Mouse (Mus musculus) limb, embryonic 13.5 days (tissue): ENCODE measurements around the gene Fus. TPM values are rescaled to one million over a fixed set of nuclear protein-coding genes. Genes with fewer than 3 reads are reported as not detected.

ENCODE experiments used
- ATAC-seq: fragments of 200-750 bp; cut with Nextera tagmentation; 2 replicates; pipeline ENCODE4 v1.8.0; 2017; ENCODE audit warnings: low read depth, moderate number of reproducible peaks, moderate TSS enrichment; ENCODE audit not compliant: low FRiP score
- H3K27ac ChIP-seq: fragments of 300-500 bp; sonication (generic); 2 replicates; pipeline ENCODE4 v1.5.1; 2015; ENCODE audit warnings: inconsistent platforms, mild to moderate bottlenecking, moderate library complexity
- H3K27me3 ChIP-seq: fragments of 300-500 bp; sonication (generic); 2 replicates; pipeline ENCODE4 v1.6.1; 2015; ENCODE audit warnings: mild to moderate bottlenecking, inconsistent platforms
- H3K36me3 ChIP-seq: fragments of 300-500 bp; sonication (generic); 2 replicates; pipeline ENCODE4 v1.6.1; 2015; ENCODE audit warnings: inconsistent platforms, mild to moderate bottlenecking, moderate library complexity
- H3K4me1 ChIP-seq: fragments of 300-500 bp; sonication (generic); 2 replicates; pipeline ENCODE4 v1.6.1; 2015; ENCODE audit warnings: inconsistent platforms
- H3K4me2 ChIP-seq: fragments of 300-500 bp; sonication (generic); replicated peaks from 2 replicates; pipeline ENCODE4 v1.6.1; 2015; ENCODE audit warnings: inconsistent platforms, mild to moderate bottlenecking, moderate library complexity
- H3K4me3 ChIP-seq: fragments of 300-500 bp; sonication (generic); 2 replicates; pipeline ENCODE4 v1.5.1; 2015; ENCODE audit warnings: moderate library complexity, mild to moderate bottlenecking, inconsistent platforms
- H3K9ac ChIP-seq: fragments of 300-500 bp; sonication (generic); 2 replicates; pipeline ENCODE4 v1.6.1; 2015; ENCODE audit warnings: mild to moderate bottlenecking, inconsistent platforms
- H3K9me3 ChIP-seq: fragments of 300-500 bp; sonication (generic); 2 replicates; pipeline ENCODE4 v1.6.1; 2016; ENCODE audit warnings: inconsistent platforms
- WGBS: fragments of 180-500 bp; shearing (Covaris S2); methylation state at CpG from one replicate; pipeline ENCODE4 v1.1.7; 2015; 5-methylcytosine and 5-hydroxymethylcytosine counted together
- polyA plus RNA-seq: library from polyadenylated mRNA; unstranded; fragments of >200 nt; fragmentation: Nextera tagmentation; extraction: Ambion mirVana; gene quantifications from 2 replicates; pipeline ENCODE4 v1.2.1, GENCODE M21; 2015

Fus gene
- polyA plus RNA-seq, 1 experiment from 2014 or later, result 542 TPM

- H3K36me3 ChIP-seq, result no peaks in the 10 kb centered on the region
- no peak overlapping the region for H3K9ac ChIP-seq
- no peaks in the 10 kb centered on the region for H3K9me3 ChIP-seq
- H3K4me2 ChIP-seq, result no peak overlapping the region
- no peak for ATAC-seq
- H3K4me3 ChIP-seq, result no peak overlapping the region
- 59% methylated on average over 5 of the region's 5 CpGs for WGBS
- H3K4me1 ChIP-seq, result no peaks in the 10 kb centered on the region
- no peaks in the 10 kb centered on the region for H3K27me3 ChIP-seq
- H3K27ac ChIP-seq, result no peak overlapping the region
Observed at GRCm38 (mm10) chr7:127959364-127959763, 7.9 kb upstream of the Fus start.

DNA sequence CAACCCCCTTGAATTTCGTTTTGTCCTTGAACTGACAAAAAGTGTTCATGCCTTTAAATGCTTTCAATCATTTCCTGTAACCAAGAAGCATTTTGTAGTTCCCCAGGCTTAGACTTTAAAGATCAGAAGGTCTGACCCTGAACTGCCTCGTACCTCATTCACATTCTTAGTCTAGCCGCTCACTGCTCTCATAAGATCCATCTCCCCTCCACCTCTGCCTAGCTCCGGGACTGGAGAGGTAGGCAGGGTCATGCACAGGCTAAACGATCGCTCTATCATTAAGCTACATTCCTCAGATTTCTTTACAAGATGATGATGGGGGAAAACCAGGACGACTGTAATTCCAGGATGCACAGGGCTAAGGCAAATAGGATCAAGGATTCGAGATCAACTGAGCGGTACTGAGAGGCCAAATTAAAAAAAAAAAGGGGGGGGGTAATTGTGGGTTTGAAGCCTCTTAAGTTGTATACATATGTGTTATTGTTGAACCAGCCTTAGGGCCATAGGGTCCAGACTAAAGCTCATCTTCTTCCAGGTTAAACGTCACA lies 812 bp upstream of the Fus start:
- H3K9me3 ChIP-seq, result no peaks in the 10 kb centered on the region
- 8% methylated on average over 10 of the region's 10 CpGs for WGBS
- peak overlapping the region; percentile 67 for H3K4me2 ChIP-seq
- H3K4me1 ChIP-seq, result peaks cover 24% of the 10 kb centered on the region
- H3K4me3 ChIP-seq, result peak overlapping the region; percentile 93
- ATAC-seq, result no peak
- H3K9ac ChIP-seq, result peak overlapping the region; percentile 97
- peak overlapping the region; percentile 96 for H3K27ac ChIP-seq
- H3K27me3 ChIP-seq, result no peaks in the 10 kb centered on the region
- peaks cover 21% of the 10 kb centered on the region for H3K36me3 ChIP-seq

DNA sequence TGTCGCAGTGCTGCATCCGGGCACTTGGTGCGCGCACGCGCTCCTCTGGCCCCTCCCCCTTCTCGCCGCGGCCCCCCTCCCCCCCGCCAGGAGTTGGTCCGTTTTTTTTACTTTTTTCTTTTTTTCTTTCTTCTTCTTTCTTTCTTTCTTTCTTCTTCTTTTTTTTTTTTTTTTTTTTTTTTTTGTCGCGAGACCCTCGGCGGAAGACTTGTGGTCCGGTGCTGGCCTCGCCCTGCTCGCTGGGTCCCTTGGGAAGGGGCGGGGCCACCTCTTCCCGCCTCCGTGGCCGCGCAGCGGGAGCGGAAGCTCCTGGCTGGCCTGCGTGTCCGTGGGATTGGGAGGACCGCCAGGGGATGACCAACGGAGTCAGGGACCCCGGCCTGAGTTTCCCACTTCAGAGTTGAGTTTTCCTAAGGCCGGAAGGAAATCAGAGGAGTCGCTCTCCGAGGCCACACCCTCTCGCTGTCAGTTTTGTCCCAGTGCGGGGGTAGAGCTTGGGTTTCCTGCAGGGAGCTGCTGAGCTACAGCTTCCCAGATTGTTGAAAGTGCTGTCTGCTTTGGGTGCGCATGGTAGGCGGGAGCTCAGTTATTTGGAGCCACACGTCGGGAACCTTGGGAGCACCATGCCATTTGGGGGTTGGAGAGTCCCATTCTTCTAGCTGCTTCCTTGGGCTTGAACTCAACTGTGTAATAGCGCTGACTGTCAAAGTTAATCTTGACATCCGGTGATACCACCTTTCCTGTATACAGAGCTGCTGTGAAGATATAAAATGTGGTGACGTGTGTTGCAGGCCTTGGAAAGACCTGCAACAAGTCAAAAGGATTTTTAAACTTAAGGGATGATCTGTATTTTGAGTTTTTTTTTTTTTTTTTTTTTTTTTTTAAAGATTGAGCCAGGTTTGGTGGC lies 918 bp downstream of the Fus start:
- Histone ChIP-seq H3K9me3 (no peaks in the 10 kb centered on the region), H3K4me3 (peak overlapping the region; percentile 93), H3K4me2 (peak overlapping the region; percentile 92), H3K27me3 (no peaks in the 10 kb centered on the region), H3K27ac (peak overlapping the region; percentile 96), H3K36me3 (peaks cover 39% of the 10 kb centered on the region), H3K9ac (peak overlapping the region; percentile 97), H3K4me1 (peaks cover 26% of the 10 kb centered on the region)
- peak; percentile 26; the same call in 1 of the 2 replicates for ATAC-seq
- WGBS, result under 1% methylated on average over 40 of the region's 42 CpGs

DNA sequence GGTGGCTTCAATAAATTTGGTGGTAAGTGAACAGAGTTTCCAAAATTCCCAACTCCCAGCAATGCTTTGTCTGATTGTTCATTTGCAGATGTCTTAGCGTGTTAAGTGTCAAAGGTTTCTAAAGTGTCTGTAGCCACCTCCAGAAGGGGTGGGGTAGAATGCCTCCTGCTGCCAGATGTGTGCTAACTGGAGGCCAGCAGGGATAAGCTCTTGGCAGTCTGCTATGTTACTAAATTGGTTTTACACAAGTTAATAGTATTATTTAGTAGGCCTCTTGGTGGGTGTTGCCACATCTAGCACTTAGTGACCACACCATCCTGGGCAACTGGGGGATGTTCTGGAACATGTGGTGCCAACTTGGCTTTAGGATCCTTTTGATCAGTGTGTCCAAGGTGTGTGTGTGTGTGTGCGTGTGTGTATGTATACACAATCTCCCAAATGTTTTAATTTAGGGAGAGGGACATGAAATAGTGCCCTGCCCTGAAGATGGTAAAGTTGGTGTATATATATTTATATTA lies 7.2 kb downstream of the Fus start:
- Histone ChIP-seq H3K4me3 (no peak overlapping the region), H3K27ac (no peak overlapping the region), H3K4me2 (no peak overlapping the region), H3K27me3 (no peaks in the 10 kb centered on the region), H3K9ac (no peak overlapping the region), H3K36me3 (peaks cover 98% of the 10 kb centered on the region), H3K4me1 (peaks cover 11% of the 10 kb centered on the region), H3K9me3 (no peaks in the 10 kb centered on the region)
- 85% methylated on average over 2 of the region's 2 CpGs for WGBS
- no peak for ATAC-seq

DNA sequence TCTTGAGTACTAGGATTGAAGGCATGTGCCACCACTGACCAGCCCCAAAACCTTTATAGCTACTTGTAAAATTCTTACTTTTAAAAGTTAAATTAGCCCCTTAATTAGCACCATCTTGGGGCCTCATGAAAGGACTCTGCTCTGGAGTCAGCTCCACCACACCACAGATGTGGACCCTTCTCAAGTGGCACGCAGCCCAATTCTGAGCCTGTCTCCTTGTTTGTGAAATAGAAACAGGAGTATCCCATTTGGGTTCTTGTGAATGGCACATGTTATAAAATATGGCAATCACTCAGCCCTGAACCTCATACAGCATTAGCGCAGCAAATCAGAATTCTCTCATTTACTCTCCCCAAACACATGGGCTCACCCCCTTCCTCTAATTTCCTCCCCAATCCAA lies 11.6 kb downstream of the Fus start:
- Histone ChIP-seq H3K4me2 (no peak overlapping the region), H3K9ac (no peak overlapping the region), H3K4me1 (no peaks in the 10 kb centered on the region), H3K36me3 (peaks cover 98% of the 10 kb centered on the region), H3K27ac (no peak overlapping the region), H3K9me3 (no peaks in the 10 kb centered on the region), H3K27me3 (no peaks in the 10 kb centered on the region), H3K4me3 (no peak overlapping the region)
- ATAC-seq, result no peak
- 82% methylated on average over 2 of the region's 2 CpGs for WGBS

- Histone ChIP-seq H3K4me1 (no peaks in the 10 kb centered on the region), H3K4me2 (no peak overlapping the region), H3K27me3 (no peaks in the 10 kb centered on the region), H3K27ac (no peak overlapping the region), H3K9me3 (no peaks in the 10 kb centered on the region), H3K36me3 (peaks cover 97% of the 10 kb centered on the region), H3K9ac (no peak overlapping the region), H3K4me3 (no peak overlapping the region)
- 94% methylated on average over 3 of the region's 3 CpGs for WGBS
- no peak for ATAC-seq
Observed at GRCm38 (mm10) chr7:127980606-127981005, 13.3 kb downstream of the Fus start.

- no peak overlapping the region for H3K4me2 ChIP-seq
Observed at GRCm38 (mm10) chr7:127988904-127989303, 21.6 kb downstream of the Fus start.

DNA sequence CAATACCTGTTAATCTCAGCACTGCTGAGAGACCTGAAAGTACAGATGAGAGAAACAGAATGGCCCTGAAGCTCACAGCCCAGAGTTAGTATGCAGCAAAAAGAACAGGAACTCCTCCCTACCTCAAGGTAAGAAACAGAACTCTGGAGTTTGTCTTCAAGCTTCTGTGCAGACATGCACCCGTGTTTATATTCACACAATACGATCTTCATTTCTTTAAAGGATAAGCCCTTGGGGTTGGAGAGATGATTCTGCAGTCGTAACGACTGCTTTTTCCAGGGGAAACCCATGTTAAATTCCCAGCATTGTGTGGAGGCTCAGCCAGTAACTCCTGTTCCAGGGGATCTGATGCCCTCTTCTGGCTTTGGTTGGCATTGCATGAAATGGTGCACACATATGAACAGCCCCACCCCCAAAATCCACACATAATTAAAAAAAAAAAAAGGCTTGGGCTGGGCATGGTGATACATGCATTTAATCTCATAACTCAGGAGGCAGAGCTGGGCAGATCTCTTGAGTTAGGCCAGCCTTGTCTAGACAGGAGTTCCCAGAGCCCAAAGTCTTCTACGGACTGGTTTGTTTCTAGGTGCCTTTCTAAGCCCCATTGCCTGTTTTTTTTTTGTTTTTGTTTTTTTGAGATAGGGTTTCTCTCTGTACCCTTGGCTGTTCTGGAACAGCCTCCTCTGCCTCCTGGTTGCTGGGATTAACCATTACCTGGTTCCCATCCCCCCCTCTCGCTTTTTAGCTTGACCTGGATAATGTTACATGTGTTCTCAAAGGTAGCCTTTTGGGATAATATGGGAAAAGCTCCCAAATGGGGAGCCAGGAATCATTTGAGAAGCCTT lies 24.6 kb downstream of the Fus start:
- WGBS, result 48% methylated on average over 6 of the region's 6 CpGs
- Histone ChIP-seq H3K27me3 (no peaks in the 10 kb centered on the region), H3K4me2 (no peak overlapping the region), H3K4me3 (no peak overlapping the region), H3K9ac (no peak overlapping the region), H3K4me1 (peaks cover 13% of the 10 kb centered on the region), H3K9me3 (no peaks in the 10 kb centered on the region), H3K27ac (no peak overlapping the region), H3K36me3 (peaks cover 42% of the 10 kb centered on the region)
- peak; percentile 33; the same call in 1 of the 2 replicates for ATAC-seq

More at GRCm38 (mm10) chr7:127988904-127989303, 21.6 kb downstream of the Fus start:
- no peak for ATAC-seq
- H3K36me3 ChIP-seq, result peaks cover 71% of the 10 kb centered on the region
- H3K27ac ChIP-seq, result no peak overlapping the region
- WGBS, result 83% methylated on average over 1 of the region's 1 CpGs
- peaks cover 13% of the 10 kb centered on the region for H3K4me1 ChIP-seq
- H3K4me3 ChIP-seq, result no peak overlapping the region
- H3K9me3 ChIP-seq, result no peaks in the 10 kb centered on the region
- H3K9ac ChIP-seq, result no peak overlapping the region
- no peaks in the 10 kb centered on the region for H3K27me3 ChIP-seq

DNA sequence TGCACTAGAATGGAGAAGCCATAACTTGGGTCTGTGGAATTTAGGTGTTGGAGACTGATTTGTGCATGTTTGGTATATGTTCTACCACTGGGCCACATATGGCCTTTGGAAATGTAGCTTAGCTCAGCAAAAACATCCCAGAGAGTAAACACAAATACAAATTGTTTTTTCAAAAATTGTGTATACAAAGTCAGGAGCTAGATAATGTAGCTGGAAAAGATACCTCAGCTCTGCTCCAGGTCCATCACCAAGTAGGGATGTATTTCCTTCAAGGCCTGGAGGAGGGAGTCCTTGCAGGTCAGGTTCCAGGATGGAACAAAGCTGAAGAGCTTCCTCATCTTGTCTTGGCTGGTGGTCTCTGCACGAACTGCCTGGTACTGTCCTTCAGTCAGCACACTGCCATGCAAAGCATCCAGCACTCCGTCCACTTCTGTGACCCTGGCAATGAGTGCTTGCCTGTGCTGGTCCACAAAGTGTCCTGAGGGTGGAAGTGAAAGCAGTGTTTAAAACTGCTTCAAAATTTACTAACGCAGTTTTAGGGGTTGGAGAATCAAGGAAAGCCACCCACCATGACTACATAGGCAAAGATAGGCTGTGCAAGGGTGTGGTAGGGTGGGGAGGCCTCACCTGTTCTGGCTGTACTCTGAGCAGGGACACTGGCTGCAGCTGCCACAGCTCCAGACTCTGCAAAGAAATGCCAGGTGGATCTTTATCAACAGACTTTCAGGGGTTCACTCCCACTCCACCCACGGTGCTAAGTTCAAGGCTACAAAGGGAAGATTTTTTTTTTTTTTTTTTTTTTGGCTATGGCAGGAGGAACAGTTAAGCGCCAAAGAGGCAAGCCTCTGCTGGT lies 25.5 kb downstream of the Fus start:
- peaks cover 13% of the 10 kb centered on the region for H3K4me1 ChIP-seq
- H3K9ac ChIP-seq, result peak overlapping the region; percentile 66; the same call in 1 of the 2 replicates
- no peak for ATAC-seq
- no peak overlapping the region; the same call in 1 of the 2 replicates for H3K27ac ChIP-seq
- H3K36me3 ChIP-seq, result peaks cover 33% of the 10 kb centered on the region
- WGBS, result 43% methylated on average over 5 of the region's 5 CpGs
- H3K4me2 ChIP-seq, result peak overlapping the region; percentile 65
- no peaks in the 10 kb centered on the region for H3K27me3 ChIP-seq
- H3K9me3 ChIP-seq, result no peaks in the 10 kb centered on the region
- peak overlapping the region; percentile 37 for H3K4me3 ChIP-seq

GRCm38 (mm10) chr7:127993341-127993977 lies 26.2 kb downstream of the Fus start, which contains the start of gene Pycard:
TSS of gene Pycard (minus strand) at chr7:127993867.
- H3K36me3 ChIP-seq, result peaks cover 26% of the 10 kb centered on the region
- H3K27me3 ChIP-seq, result no peaks in the 10 kb centered on the region
- ATAC-seq, result no peak
- H3K9me3 ChIP-seq, result no peaks in the 10 kb centered on the region
- 14% methylated on average over 18 of the region's 18 CpGs for WGBS
- H3K4me3 ChIP-seq, result peak within 1 kb of the TSS; percentile 37
- peak within 1 kb of the TSS; percentile 55; the same call in 1 of the 2 replicates for H3K27ac ChIP-seq
- H3K9ac ChIP-seq, result peak within 1 kb of the TSS; percentile 66
- H3K4me2 ChIP-seq, result peak within 1 kb of the TSS; percentile 65
- peaks cover 13% of the 10 kb centered on the region for H3K4me1 ChIP-seq
